Mouse (Mus musculus) megakaryocyte, embryonic 14.5 days (primary cell): Measurements from ENCODE around the gene Upp2. TPM values are rescaled to one million over a fixed set of nuclear protein-coding genes. Genes with fewer than 3 reads are reported as not detected.

ENCODE experiments used
- H3K27me3 ChIP-seq: replicated peaks from 2 replicates; pipeline ENCODE3; 2012; ENCODE audit warnings: inconsistent platforms
- H3K36me3 ChIP-seq: replicated peaks from 2 replicates; pipeline ENCODE3; 2012; ENCODE audit warnings: low read length, inconsistent platforms, mixed read lengths
- H3K4me1 ChIP-seq: 2 replicates; pipeline ENCODE4 v1.6.1; 2012; ENCODE audit warnings: inconsistent platforms
- H3K4me3 ChIP-seq: replicated peaks from 2 replicates; pipeline ENCODE3; 2012; ENCODE audit warnings: moderate library complexity, mild to moderate bottlenecking, inconsistent platforms
- H3K9me3 ChIP-seq: 2 replicates; pipeline ENCODE4 v1.6.1; 2012; ENCODE audit warnings: inconsistent platforms
- FLI1 ChIP-seq: IDR thresholded peaks from 2 replicates; pipeline ENCODE4 v1.6.1; 2012; ENCODE audit warnings: low read length, inconsistent platforms, mixed read lengths
- GATA1 ChIP-seq: IDR thresholded peaks from 3 replicates; pipeline ENCODE4 v1.6.1; 2012; ENCODE audit warnings: mixed read lengths, low read length, inconsistent platforms, borderline replicate concordance
- polyA plus RNA-seq: library from polyadenylated mRNA; stranded (reverse); fragments of >175 nt; gene quantifications from 2 replicates; pipeline ENCODE4 v1.2.3, GENCODE M21; 2012; ENCODE audit warnings: low replicate concordance; ENCODE audit not compliant: insufficient read depth

Gene Upp2
- polyA plus RNA-seq, 1 experiment = not detected

DNA sequence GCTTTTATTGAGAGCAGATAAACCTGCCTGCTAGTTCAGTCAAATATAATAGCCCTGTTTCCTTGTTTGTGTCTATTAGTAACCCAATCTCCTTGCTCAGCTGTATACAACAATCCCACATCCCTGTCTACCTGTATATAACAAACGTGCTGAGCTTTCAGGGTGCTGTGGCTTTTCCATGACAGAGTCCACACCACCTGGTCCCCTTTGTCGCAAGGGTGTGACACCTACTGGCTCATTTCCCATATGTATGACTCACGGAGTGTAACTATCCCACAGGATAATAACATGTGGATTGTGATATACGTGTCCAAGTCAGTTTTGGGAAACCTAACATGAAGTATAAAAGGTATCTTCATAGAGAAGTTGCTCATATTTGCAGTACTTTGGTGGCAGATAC is 275.3 kb downstream of the Upp2 start:
- no peaks in the 10 kb centered on the region for H3K36me3 ChIP-seq
- no peaks in the 10 kb centered on the region for H3K4me1 ChIP-seq
- H3K27me3 ChIP-seq = no peaks in the 10 kb centered on the region
- H3K9me3 ChIP-seq = peaks cover 8% of the 10 kb centered on the region
- no peak for TF ChIP-seq FLI1
- no peak for TF ChIP-seq GATA1
- H3K4me3 ChIP-seq = no peak overlapping the region

Other genes with a start within 250 kb of the Upp2 start
- not detected in 2 replicates for gene Acvr1c, start 209.4 kb upstream of the Upp2 start, polyA plus RNA-seq
- not detected in 2 replicates for gene Gm17409, start 97.2 kb upstream of the Upp2 start, polyA plus RNA-seq
- 0.63 TPM in 1 of 2 replicates, not detected in the other for gene Acvr1, start 141 bp upstream of the Upp2 start, polyA plus RNA-seq